Mouse (Mus musculus) layer of hippocampus, postnatal 14 days (tissue): ENCODE data around the gene Map3k4. TPM values are rescaled to one million over a fixed set of nuclear protein-coding genes. Genes with fewer than 3 reads are reported as not detected.
A peak's percentile ranks its signal among the peaks of the same experiment; 100 is the strongest.
"Not testable (repeated sequence)": the region's sequence is repeated elsewhere in the genome, so short reads cannot be mapped to it uniquely, and the experiment has no call there.

Experiments used
- DNase-seq, 2 experiments: peaks; one replicate each; pipeline ENCODE4 v3.0.0; 2021 to 2022; ENCODE audit warnings: low spot score in 2 of 2, mixed read lengths in 1 of 2
- total RNA-seq, 2 experiments: library from RNA; stranded (reverse); gene quantifications; 2 replicates each; pipeline ENCODE4 v1.2.3; 2021

The Map3k4 gene
- total RNA-seq, 2 experiments from 2014 or later: 41.5 to 46.0 TPM

DNA sequence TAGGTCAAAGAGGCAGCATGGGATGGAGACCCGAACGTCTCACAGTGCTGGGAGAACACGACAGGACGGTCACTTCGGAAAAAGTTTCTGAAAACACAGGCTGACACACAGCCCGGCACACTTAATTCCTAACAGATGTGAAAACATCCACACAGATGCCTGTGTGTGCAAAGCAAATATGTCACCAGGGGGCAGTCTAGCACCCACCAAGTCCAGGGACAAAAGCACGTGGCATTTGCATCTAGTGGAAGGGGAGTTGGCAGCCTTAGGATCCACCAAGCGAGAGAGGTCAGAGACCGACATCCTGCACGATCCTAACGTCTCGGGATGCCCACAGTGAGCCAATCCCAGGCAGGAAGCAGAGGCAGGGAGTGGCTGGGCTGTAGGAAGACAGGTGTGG, 92.0 kb downstream of the Map3k4 start:
- no peak for DNase-seq

DNA sequence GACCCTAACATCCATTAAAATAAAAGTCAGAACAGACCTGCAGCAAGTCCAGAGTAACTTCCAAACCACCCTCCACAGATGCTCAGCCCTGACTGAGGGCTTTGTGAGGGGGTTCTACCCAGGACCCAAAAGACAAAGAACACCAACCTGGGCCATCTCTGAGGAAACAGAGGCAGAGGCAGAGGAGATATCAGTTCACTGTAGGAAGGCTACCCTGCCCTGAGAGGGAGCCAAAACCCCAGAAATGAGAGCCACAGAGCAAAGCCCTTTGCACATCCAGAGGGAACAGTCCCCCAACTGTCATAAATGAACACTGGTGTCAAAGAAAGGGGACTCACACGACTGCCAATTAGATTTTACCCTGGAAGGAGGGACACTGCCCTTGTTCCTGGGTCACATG, 93.4 kb downstream of the Map3k4 start:
- no peak for DNase-seq

- DNase-seq: not testable (repeated sequence)
Measured at GRCm38 (mm10) chr17:12224551-12224950, 94.0 kb downstream of the Map3k4 start.

DNA sequence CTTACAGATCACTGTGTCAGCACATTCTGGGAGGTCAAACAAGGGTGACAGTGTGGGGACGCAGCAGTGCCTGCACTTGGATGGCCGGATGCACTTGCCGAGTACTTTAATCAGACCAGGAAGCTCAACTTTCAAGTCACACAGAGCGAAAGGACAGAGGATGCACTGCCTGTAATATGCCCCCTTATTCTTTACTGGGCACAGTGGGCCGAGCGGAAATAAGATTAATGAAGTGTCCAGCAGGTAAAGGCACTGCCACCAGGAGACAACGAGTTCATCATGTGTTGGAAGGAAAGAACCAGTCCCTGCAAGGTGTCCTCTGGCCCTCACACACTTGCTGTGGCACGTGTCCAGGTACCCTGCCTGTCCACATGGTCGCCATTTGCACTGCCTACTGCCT, 94.5 kb downstream of the Map3k4 start:
- no peak for DNase-seq

DNA sequence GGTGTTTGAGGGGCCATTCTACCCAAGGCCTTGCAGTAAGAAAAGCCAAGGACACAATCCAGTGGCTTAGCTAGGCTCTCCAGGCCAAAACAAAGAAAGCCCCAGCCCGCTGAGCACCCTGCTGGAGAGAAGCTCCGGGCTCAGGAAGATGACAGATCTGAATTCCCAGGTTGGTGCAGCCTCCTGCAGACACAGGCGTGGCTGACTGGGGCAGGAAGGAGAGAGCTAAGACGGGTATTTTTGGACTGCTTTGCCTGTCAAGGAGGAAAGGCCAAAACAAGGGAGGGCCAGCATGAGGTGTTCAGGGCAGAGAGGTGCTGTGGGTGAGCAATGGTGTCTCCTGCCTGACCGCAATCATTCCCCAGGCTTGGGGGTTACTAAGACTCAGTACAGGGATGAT, 94.9 kb downstream of the Map3k4 start:
- DNase-seq: no peak

DNA sequence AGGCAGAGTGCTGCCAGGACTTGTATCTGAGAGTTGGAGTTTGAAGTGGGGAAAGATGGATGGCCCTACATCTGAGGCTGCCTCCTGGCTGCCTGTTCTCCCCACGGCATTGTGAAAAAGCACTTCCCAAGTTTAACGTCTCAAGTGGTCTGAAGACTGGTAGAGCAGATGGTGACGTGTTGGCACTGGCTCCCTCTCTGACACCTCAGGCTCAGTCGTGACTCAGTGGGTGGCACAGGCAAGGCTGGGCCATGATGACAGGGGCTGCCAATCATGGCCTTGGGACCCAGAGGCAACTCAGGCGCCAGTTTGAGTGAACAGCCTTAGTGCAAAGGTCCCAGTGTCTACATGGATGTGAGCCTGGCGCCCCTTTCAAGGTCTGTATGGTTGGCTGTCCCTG, 96.7 kb downstream of the Map3k4 start:
- DNase-seq: no peak

DNA sequence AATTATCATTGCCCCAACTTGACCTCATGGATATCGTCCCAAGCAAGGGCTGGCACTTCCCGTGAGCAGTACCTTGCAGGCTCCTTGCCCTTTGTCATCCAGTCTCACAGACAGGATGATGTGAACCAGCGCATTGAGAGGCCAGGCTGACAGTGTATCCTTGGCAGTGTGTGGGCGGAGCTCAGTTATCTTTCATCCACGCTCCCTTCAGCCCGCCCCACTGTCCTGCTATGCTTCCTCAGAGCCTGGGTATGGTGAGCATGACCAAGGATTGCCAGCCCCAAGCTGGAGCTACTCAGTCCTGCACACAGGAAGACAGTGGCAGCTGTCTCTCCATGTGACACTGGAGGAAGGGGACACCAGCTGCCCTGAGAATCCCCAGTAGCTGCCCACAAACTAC, 102.4 kb downstream of the Map3k4 start:
- DNase-seq: no peak

DNA sequence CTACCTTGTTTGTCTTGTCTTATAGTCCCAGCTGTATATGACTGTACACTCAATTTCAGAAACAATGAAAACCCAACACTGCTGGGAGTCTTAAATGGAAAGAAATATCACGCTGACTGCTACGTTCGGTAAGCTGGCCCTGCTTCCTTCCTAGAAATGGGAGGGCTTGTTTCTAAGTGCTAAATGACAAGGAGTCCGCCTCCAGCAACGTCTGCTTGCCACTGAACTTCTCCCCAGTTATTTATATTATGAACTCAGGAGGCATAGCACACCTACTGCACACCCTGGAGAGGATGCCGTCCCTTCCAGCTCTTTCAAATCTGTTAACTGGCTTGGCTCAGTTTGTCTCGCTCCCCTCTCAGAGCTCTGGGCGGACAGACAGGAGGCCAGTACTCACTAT, 105.2 kb downstream of the Map3k4 start:
- DNase-seq: no peak

- no peak for DNase-seq
Measured at GRCm38 (mm10) chr17:12212341-12212740, 106.3 kb downstream of the Map3k4 start.

- DNase-seq: no peak
Measured at GRCm38 (mm10) chr17:12211890-12212289, 106.7 kb downstream of the Map3k4 start.

DNA sequence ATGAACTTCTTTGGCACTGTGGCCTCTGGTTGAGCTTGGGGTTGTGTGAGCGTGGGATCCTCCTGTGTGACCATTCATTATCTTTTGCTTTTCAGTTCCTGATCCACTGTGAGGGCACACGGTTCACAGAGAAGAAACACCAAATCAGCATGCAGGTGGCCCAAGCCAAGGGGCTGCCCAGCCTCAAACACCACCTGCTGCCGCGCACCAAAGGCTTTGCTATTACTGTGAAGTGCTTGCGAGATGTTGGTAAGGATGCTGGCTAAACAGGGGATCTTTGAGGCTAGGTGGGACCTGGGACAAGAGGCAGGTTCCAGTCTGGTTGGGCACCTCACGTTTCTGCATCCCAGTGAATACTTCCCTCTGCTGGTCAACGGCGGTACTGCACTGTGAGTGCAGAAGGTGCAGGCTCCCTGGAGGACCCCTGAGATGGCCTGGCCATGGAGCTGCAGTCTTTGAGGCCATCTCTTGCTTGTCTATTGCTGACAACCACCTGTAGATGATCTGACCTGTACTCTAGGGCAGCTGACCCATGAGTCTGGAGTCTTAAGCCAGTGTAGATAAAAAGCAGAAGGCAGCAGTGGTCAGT, 108.0 kb downstream of the Map3k4 start:
- DNase-seq: peak; percentile 83 to 87

GRCm38 (mm10) chr17:12209481-12209880, 109.1 kb downstream of the Map3k4 start:
- no peak for DNase-seq

DNA sequence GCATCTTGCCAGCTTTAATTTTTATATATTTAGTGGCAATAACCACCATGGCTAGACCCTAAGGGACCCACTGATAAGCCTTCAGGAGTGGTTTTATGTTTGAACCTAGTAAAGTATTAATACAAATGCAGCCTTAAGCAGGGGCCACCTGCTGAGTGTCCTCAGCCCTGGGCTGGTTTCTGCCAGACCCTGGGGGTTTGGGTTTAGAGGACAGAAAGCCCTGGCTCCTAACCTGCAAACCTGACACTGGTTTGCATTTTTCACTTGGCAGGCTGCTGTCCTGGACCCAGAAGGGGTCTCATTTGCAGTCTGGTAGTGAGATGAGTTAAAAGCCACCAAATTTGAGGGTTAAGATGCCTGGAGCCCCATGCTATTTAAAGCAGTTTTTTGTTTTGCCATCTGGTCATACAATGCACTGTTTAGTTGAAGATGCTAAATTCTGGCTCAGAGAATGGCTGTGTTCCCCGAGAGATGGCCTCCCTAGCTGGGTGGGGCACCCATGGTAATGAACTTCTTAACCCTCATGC, 111.5 kb downstream of the Map3k4 start:
- no peak for DNase-seq

DNA sequence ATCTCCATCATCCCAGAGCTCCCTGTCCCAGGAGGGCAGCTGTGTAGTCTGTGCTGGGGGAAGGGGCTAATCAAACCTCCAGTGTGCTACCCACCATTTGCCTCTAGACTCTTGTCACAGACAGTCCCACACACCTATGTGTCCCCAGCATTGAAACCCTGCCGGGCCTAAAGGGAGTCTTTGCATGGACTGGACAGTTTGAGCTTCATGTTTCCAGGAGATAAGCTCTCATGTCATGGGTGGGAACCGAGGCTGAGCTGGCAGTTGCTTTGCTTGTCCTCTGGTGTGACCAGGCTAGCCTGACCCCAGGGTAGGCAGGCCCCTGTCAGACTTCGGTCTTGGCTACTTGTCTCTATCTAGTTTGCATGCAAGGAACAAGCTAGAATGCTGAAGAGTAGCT, 112.3 kb downstream of the Map3k4 start:
- DNase-seq: no peak

- no peak for DNase-seq
Measured at GRCm38 (mm10) chr17:12205694-12206075, 112.9 kb downstream of the Map3k4 start.

DNA sequence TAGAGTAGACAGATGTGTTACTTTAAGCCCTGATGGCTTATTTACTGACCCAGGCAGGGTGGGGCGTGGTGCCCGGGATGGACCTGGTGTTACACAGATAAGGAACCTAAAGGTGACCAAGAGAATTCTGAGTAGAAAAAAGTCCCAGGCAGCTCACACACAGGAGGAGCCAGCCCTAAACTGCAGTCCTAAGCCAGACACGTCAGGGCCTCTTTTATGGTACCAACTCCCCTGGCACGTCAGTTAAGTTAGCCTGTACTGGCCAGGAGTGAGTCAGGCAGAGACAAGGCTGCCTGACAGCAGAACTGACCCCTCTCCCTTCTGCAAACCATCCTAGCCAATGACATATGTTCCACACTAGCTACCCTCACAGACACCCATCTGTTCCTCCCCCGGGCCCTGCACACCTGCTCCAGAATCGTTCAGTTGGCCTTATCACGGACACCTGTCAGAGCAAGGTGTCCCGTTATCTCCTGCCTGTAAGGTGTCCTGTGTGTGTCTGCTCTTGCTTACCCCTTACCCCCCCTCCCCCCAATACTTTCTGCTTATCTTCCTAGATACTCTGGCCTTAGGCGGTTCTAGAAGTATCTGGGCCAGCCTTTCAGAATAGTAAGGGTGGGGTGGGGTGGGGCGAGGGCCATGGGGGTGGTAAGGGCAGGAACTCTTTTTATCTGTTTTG, 113.4 kb downstream of the Map3k4 start:
- DNase-seq: no peak

DNA sequence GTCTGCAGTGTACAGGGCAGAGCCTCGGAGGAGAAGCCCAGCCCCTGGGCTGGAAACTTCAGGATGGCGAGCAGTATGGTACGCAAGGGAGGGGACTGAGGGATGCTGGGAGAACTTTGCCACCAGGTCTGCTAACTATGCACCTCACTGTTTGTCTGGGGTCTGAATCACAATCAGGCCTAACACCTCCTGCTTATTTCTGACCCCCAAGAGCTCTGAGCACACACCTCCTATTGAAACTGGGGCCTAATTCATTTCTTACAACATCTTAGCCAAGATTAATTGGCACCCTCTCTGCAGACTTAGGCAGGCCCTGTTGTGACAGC, 113.9 kb downstream of the Map3k4 start:
- DNase-seq: no peak

- no peak for DNase-seq
Measured at GRCm38 (mm10) chr17:12204246-12204645, 114.3 kb downstream of the Map3k4 start.

- DNase-seq: peak in 1 of 2 experiments; percentile 59
Measured at GRCm38 (mm10) chr17:12203414-12203897, 115.1 kb downstream of the Map3k4 start.

DNA sequence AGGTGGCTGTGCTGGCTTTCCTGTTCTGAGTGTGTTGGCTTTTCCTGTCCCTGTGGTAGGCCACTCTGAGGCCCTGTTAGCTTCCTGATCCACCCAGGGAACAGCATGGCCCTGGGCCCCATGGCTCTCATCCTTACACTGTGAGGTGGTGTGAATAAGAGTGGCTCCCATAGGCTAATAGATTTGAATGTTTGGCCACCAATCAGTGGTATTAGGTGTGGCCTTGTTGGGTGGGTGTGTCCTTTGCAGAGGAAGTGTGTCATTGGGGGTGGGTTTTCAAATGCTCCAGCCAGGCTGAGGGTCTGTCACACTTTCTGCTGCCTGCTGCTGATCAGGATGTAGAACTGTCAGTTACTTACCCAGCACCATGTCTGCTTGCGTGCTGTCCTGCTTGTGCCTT, 117.5 kb downstream of the Map3k4 start:
- DNase-seq: no peak

- DNase-seq: no peak
Measured at GRCm38 (mm10) chr17:12199933-12200332, 118.7 kb downstream of the Map3k4 start.

DNA sequence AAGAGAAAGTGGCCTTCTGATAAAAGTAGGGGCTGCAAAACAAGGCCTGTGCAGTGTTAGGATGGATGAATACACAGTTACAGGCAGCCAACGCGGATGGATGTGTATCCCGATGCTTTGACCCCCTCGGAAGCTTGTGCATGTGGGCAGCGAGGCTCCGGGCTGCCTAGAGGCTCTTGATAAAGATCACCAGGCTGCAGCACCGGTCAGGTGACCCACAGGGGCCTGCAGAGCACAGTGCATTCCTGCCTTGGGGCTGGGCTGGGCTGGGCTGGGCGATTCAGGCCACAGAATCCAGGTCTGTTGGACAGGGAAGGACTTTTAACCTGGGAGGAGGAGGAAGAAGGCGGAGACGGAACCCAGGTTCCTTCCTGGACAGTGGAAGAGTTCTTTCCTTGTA, 123.0 kb downstream of the Map3k4 start:
- no peak for DNase-seq

DNA sequence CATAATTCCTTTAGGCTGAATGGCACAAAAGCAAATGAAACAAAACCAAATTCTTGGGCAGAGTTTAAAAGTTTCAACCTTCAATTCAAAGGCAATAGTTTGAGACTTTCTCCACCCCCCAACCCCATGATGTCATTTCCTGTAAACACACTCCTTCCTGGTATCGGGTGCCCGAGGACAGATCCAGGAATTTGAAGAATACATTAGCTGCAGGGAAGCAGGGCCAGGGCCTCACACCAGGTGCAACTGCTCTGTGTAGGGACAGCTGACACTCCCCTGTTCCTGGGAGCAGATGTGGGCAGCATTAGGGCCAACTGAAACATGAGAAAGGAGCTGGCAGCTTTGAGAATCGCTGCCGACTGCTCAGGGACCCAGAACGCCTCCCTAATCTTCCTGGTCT, 123.5 kb downstream of the Map3k4 start:
- DNase-seq: no peak
